Mouse (Mus musculus) embryonic facial prominence, embryonic 10.5 days (tissue): ENCODE measurements around the gene Gngt2. TPM values are rescaled to one million over a fixed set of nuclear protein-coding genes. Genes with fewer than 3 reads are reported as not detected.
"Not testable (repeated sequence)": the region's sequence is repeated elsewhere in the genome, so short reads cannot be mapped to it uniquely, and the experiment has no call there.

Experiments
- DNase-seq: peaks from one replicate; pipeline ENCODE4 v3.0.0-alpha.2; 2017; ENCODE audit warnings: low spot score
- H3K27ac ChIP-seq: fragments of 300-500 bp; sonication (generic); replicated peaks from 2 replicates; pipeline ENCODE4 v1.5.1; 2016; ENCODE audit warnings: mild to moderate bottlenecking
- H3K27me3 ChIP-seq: fragments of 300-500 bp; sonication (generic); replicated peaks from 2 replicates; pipeline ENCODE4 v1.6.1; 2016; ENCODE audit warnings: low read depth, mild to moderate bottlenecking; ENCODE audit not compliant: poor library complexity, severe bottlenecking
- H3K36me3 ChIP-seq: fragments of 300-500 bp; sonication (generic); replicated peaks from 2 replicates; pipeline ENCODE4 v1.6.1; 2016; ENCODE audit warnings: mild to moderate bottlenecking, moderate library complexity
- H3K4me1 ChIP-seq: fragments of 300-500 bp; sonication (generic); 2 replicates; pipeline ENCODE4 v1.6.1; 2016
- H3K4me3 ChIP-seq: fragments of 300-500 bp; sonication (generic); 2 replicates; pipeline ENCODE4 v1.5.1; 2016; ENCODE audit warnings: mild to moderate bottlenecking, moderate library complexity
- H3K9me3 ChIP-seq: fragments of 300-500 bp; sonication (generic); 2 replicates; pipeline ENCODE4 v1.6.1; 2016; ENCODE audit warnings: mild to moderate bottlenecking
- WGBS: fragments of 180-500 bp; shearing (Covaris S2); methylation state at CpG from one replicate; pipeline ENCODE4 v1.1.7; 2016; 5-methylcytosine and 5-hydroxymethylcytosine counted together
- polyA plus RNA-seq: library from polyadenylated mRNA; unstranded; fragments of >200 nt; fragmentation: Nextera tagmentation; extraction: Ambion mirVana; gene quantifications from 2 replicates; pipeline ENCODE4 v1.2.1, GENCODE M21; 2016

The Gngt2 gene
- polyA plus RNA-seq, 1 experiment from 2014 or later = 10.0 TPM

DNA sequence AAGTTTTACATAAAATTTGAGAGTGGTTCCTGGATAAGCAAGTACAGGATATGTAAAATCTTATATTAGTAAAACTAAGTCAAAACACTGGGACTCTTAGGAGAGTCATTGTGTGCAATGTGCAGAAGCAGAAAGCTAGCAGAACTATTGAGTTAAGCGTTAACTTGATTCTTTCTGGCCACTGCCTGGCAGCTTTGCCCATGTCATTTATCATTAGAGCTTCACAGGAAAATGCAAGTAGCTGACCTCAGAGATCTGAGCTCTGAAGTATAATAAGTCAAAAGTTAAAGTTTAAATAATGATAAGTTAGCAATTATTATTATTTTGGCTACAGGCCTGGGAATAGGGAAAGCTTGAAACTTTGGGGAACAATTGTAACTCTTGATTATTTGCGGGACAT is 42.8 kb downstream of the Gngt2 start:
- not testable (repeated sequence) for H3K9me3 ChIP-seq, H3K27ac ChIP-seq, H3K4me1 ChIP-seq, H3K4me3 ChIP-seq, H3K36me3 ChIP-seq, DNase-seq
- WGBS = 86% methylated on average over 2 of the region's 2 CpGs
- H3K27me3 ChIP-seq = peaks cover 10% of the 10 kb centered on the region; the same call in 1 of the 2 replicates

DNA sequence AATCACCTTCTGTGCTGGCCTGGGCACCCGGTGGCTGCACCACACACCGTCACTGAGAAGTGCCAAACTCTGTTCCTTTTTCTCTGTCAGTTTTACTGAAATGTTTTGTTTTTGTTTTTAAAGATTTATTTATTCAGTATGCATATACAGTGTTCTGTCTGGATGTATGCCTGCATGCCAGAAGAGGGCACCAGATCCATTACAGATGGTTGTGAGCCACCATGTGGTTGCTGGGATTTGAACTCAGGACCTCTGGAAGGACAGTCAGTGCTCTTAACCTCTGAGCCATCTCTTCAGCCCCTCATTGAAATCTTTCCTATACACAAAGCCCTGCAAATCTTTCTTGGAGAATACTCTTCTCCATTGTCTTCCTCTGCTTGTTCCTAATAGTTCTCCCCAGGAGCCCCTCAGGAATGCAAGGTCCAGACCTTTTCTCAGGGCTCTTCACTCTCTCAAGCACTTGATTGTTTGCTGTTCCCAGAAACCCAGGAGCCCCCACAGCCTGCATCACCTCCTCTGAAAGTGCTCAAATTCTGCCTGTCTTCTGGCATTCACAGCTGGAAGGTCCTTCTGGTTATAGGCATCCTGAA is 53.5 kb downstream of the Gngt2 start:
- H3K27ac ChIP-seq = no peak overlapping the region
- 85% methylated on average over 2 of the region's 2 CpGs for WGBS
- no peaks in the 10 kb centered on the region for H3K4me1 ChIP-seq
- no peak overlapping the region for H3K4me3 ChIP-seq
- H3K27me3 ChIP-seq = no peaks in the 10 kb centered on the region
- H3K36me3 ChIP-seq = no peaks in the 10 kb centered on the region
- H3K9me3 ChIP-seq = 0 out of 2 replicates have a peak, but pooled peaks cover 3% of the 10 kb centered on the region
- DNase-seq = no peak

Other genes with a start within 250 kb of the Gngt2 start
- 21.7 and 23.5 TPM in 2 replicates for gene Ngfr, start 249.5 kb upstream of the Gngt2 start, polyA plus RNA-seq
- 309 and 312 TPM in 2 replicates for gene Phb, start 170.3 kb upstream of the Gngt2 start, polyA plus RNA-seq
- 19.5 and 20.3 TPM in 2 replicates for gene Zfp652, start 124.5 kb upstream of the Gngt2 start, polyA plus RNA-seq
- 1.9 and 2.2 TPM in 2 replicates for gene B130006D01Rik, start 113.6 kb upstream of the Gngt2 start, polyA plus RNA-seq
- not detected in 2 replicates for gene Phospho1, start 12.7 kb upstream of the Gngt2 start, polyA plus RNA-seq
- gene Abi3, start 5.3 kb downstream of the Gngt2 start, polyA plus RNA-seq = 3.7 and 4.1 TPM in 2 replicates
- gene B4galnt2, start 77.7 kb downstream of the Gngt2 start, polyA plus RNA-seq = 0.09 and 0.16 TPM in 2 replicates
- gene Igf2bp1, start 168.7 kb downstream of the Gngt2 start, polyA plus RNA-seq = 173 and 197 TPM in 2 replicates
- gene Gip, start 187.3 kb downstream of the Gngt2 start, polyA plus RNA-seq = not detected in 2 replicates
- gene Snf8, start 197.7 kb downstream of the Gngt2 start, polyA plus RNA-seq = 106 and 107 TPM in 2 replicates
- 34.3 and 35.2 TPM in 2 replicates for gene Ube2z, start 228.2 kb downstream of the Gngt2 start, polyA plus RNA-seq
- 596 and 634 TPM in 2 replicates for gene Atp5g1, start 238.5 kb downstream of the Gngt2 start, polyA plus RNA-seq